Mouse (Mus musculus) gastrocnemius, adult 2 months (tissue): ENCODE data around the gene Ntn1. TPM values are rescaled to one million over a fixed set of nuclear protein-coding genes. Genes with fewer than 3 reads are reported as not detected.

Experiments
- DNase-seq: peaks from one replicate; pipeline ENCODE4 v3.0.0; 2022
- H3K27ac ChIP-seq: fragments of 200-600 bp; 2 replicates; pipeline ENCODE4 v1.8.1; 2022; ENCODE audit warnings: mild to moderate bottlenecking
- H3K4me3 ChIP-seq: fragments of 200-600 bp; 2 replicates; pipeline ENCODE4 v1.8.1; 2022; ENCODE audit warnings: mild to moderate bottlenecking, moderate library complexity
- CTCF ChIP-seq: fragments of 200-600 bp; IDR thresholded peaks from 2 replicates; pipeline ENCODE4 v1.8.1; 2022; ENCODE audit warnings: antibody characterized with exemption, mild to moderate bottlenecking, moderate library complexity
- intact Hi-C: fragments of 180-260 bp; cut with DNase I; formaldehyde crosslinking; loops from one replicate; pipeline ENCODE4 v1.15.1; 2025
- total RNA-seq, 2 experiments: library from RNA; stranded (reverse); gene quantifications; 2 replicates each; pipeline ENCODE4 v1.2.3; 2021

The Ntn1 gene
- total RNA-seq, 2 experiments from 2014 or later = 4.7 to 8.0 TPM

DNA sequence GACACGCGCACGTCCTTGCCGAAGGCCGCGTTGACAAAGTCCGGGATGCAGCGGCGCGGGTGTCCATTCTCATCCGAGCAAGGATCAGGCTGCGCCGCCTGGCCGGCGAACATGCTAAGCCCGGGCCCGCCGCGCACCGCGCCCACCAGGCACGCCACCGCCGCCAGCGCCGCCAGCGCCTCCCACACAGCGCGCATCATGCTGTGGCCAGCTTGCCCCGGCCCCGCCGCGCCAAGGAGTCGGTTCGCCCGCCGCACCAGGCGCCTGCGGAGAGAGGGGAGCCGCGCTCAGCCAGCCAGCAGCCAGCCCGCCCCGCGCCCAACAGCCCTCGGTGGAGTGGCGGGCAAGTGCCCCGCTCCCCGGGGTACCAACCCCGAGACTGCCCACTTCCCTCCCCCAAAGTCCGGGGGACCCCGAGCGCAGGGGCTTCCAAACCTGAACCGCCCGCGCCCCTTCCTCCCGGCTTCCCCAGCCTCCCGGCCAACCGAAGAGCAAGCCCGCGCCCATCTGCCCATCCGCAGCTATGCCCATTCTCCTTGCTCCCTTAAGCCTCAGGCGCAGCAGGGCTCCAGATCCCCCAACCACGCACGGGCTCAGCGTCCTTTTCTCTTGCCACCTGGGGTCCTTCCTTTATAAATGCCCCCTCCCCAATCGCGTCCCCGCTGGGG lies 14.6 kb downstream of the Ntn1 start:
- H3K4me3 ChIP-seq = peak overlapping the region; percentile 79
- TF ChIP-seq CTCF = no peak
- DNase-seq = peak; percentile 63
- H3K27ac ChIP-seq = peak overlapping the region; percentile 81
- intact Hi-C loops = no loop called here

GRCm38 (mm10) chr11:68385021-68385821 lies 15.4 kb downstream of the Ntn1 start:
- Histone ChIP-seq H3K4me3 (peak overlapping the region; percentile 79), H3K27ac (peak overlapping the region; percentile 81; the same call in 1 of the 2 replicates)
- TF ChIP-seq CTCF = no peak
- intact Hi-C loops = no loop called here
- peak; percentile 56 for DNase-seq

DNA sequence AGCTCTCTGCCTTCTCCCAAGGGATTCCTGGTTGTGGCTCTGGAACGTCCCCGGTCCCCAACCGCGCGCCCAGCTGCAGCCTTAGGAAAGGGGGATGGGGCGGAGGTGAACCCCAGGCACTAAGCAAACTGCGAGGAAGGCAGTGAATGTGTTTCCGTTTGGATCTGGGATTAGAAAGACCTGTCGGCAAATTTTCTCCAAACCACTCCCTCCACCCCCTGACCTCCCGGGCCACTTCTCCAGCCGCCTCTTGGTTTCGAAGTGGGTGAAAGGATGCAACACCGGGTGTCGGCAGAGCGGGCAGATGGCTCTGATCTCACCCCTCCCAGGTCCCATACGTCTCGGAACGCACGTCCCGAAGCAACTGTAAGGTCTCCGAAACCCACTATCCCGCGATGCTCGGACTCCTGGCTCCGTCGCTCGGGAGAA lies 16.0 kb downstream of the Ntn1 start:
- DNase-seq = no peak
- Histone ChIP-seq H3K4me3 (peak overlapping the region; percentile 79), H3K27ac (0 out of 2 replicates have a peak overlapping the region, but pooled peaks have one; percentile 16)
- no peak for TF ChIP-seq CTCF
- intact Hi-C loops = no loop called here

DNA sequence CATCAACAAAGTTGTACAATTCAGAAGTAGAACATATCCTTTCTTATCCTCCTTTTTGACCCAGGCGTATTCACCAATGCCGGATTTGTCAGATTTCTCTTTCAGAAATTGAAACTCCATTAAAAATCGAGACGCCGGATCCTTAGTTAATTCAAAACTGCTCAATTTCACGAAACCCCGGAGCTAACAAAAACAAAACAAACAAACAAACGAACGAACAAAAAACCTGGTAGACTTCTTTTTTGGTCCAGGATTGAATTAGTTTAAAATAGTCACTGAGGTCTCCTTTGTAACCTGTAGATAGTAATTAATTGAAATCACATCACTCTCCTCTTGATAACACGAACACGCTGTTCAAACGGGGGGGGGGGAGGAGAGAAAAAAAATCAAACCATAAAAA lies 16.5 kb downstream of the Ntn1 start:
- Histone ChIP-seq H3K4me3 (peak overlapping the region; percentile 79), H3K27ac (0 out of 2 replicates have a peak overlapping the region, but pooled peaks have one; percentile 16)
- no peak for DNase-seq
- TF ChIP-seq CTCF = no peak
- intact Hi-C loops = no loop called here

DNA sequence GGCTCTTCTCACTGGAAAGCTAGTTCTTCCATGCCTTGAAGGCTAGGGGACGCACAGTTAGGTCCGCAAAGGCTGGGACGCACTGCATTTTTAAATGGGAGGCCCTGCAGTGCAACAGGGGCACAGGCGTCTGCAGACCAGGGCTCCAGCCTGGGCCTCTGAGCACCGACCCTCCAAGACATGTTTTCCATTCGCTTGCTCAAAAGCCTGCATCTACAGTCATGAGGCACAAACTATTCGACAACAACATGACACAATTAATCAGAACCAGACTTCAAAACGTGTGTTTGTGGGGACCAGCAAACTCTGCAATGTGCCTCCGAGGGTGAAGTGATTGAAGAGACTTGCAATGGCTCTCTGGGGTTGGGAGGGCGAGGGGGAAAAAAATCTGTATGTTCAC lies 17.1 kb downstream of the Ntn1 start:
- intact Hi-C loops = no loop called here
- Histone ChIP-seq H3K27ac (no peak overlapping the region), H3K4me3 (0 out of 2 replicates have a peak overlapping the region, but pooled peaks have one; percentile 0)
- DNase-seq = no peak
- no peak for TF ChIP-seq CTCF

GRCm38 (mm10) chr11:68381833-68382232 lies 18.8 kb downstream of the Ntn1 start:
- intact Hi-C loops = no loop called here
- DNase-seq = no peak
- Histone ChIP-seq H3K4me3 (no peak overlapping the region), H3K27ac (no peak overlapping the region)
- TF ChIP-seq CTCF = no peak

- intact Hi-C loops = no loop called here
- no peak overlapping the region for H3K4me3 ChIP-seq
These were observed 19.3 kb downstream of the Ntn1 start for GRCm38 (mm10) chr11:68381318-68381717.

DNA sequence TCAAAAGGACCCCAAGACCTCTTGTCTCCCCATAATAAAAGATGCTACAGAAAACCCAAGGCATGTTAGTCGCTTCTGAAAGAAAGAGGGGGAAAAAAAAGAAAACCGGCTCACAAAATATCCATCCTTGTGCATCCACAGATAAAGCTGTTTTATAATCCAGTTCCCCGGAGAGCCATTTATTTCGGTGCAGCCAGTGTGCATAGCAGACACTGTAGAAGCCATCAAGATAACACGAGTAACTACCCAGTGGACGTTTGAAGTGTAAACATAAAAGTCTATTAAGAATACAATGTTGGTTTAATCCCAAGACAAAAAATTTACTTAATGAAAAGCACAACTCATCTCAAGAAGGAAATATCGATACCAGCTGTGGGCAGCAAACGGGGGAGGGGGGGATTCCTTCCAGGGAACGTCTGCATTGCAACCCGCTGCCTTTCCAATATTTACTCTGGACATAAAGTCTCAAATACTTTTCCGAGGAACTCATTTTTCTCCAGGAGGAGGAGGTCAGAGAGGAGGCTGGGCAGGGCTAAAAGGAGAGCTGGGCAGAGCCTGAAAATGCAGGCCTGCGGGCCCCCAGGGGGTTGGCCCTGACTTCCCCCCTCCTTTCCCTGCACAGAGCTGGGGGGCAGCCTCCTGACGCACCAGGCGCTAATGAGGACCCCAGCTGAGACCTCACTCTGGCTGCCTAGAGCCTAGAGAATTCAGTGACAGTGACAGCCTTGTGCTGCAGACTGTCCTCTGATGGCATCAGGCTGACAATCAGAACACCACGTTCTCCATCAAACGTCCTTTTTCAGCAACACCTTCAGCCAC lies 21.5 kb downstream of the Ntn1 start:
- Histone ChIP-seq H3K4me3 (no peak overlapping the region), H3K27ac (no peak overlapping the region)
- no peak for TF ChIP-seq CTCF
- DNase-seq = peak; percentile 25
- intact Hi-C loops = no loop called here

More at GRCm38 (mm10) chr11:68381318-68381717, 19.3 kb downstream of the Ntn1 start:
- TF ChIP-seq CTCF = no peak
- no peak for DNase-seq
- H3K27ac ChIP-seq = no peak overlapping the region

DNA sequence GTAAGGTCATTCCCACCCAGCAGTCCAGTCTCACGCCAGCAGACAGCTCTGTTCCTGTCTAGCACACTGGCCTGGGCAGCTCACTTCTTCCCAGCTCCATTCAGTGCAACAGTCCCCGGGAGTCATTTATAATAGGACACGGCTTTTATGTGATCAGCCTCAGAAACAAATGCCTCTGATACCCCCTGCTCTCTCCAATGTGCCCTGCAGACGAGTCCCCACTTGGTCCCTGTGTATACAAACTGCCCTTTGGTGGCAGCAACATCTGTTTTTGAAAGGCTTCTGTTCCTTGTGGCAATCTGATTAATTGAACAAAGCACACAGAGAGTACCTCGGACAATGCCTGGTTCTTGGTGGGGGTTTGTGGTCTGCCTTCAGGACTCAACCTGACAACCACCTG lies 22.2 kb downstream of the Ntn1 start:
- no peak for TF ChIP-seq CTCF

DNA sequence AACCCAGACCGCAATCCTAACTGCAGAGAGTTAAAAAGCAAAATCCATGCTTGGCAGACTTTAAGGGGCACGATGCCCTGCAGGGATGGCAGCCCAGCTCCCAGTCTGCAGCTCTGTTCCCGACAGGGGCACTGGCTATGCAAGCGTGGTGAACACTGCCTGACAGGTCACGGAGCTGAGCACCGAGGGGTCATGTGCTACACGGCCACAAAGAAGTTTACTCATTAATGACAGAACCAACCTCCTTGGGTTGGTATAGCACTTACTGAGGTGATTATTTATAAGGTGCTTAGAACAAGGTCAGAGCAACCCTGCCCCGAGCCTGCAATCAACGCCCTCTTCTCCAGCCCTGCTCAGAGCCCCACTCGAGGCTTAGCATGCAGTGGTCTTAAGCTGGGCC lies 27.5 kb downstream of the Ntn1 start:
- no peak for TF ChIP-seq CTCF
- H3K4me3 ChIP-seq = no peak overlapping the region
- no peak for DNase-seq
- intact Hi-C loops = no loop called here
- no peak overlapping the region for H3K27ac ChIP-seq

More for the DNA sequence above, 22.2 kb downstream of the Ntn1 start:
- intact Hi-C loops = no loop called here
- H3K27ac ChIP-seq = no peak overlapping the region
- no peak overlapping the region for H3K4me3 ChIP-seq
- no peak for DNase-seq

DNA sequence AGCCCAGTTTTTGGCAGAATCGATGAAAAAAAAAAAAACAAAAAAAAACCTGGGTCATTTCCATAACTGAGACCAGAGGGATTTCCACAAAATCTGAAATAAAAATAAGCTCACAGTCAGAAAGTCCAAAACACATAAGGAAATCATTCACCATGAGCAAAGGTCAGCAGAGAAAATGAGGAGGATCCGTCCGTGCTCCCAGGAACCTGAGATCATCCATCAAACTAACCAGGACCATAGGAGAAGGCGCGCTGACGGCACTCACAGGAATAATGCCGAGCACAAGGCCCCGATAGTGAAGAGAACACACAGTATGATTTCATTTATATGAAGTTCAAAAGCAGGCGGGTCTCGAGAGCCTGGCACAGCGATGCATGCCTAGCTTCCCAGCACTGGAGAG lies 29.0 kb downstream of the Ntn1 start:
- DNase-seq = no peak
- TF ChIP-seq CTCF = no peak
- intact Hi-C loops = no loop called here
- Histone ChIP-seq H3K4me3 (no peak overlapping the region), H3K27ac (no peak overlapping the region)

GRCm38 (mm10) chr11:68356901-68357300 lies 43.7 kb downstream of the Ntn1 start:
- DNase-seq = no peak
- H3K4me3 ChIP-seq = no peak overlapping the region
- TF ChIP-seq CTCF = no peak
- intact Hi-C loops = no loop called here
- no peak overlapping the region for H3K27ac ChIP-seq
